ENCODE assay signal across 22 mouse cellular contexts in genomic region chrX:41409791-41410190, GRCm38 (mm10). TPM values are rescaled to one million over a fixed set of nuclear protein-coding genes. Genes with fewer than 3 reads are reported as not detected.
DNase-seq lines count a peak whose midpoint lies in the region; ATAC-seq and TF ChIP-seq lines count a peak whose summit lies in the region.
"Had no signal": no experiment of that assay in that cellular context is flagged by ENCODE, and none has a peak within 500 bp of the region (broad histone marks: within the 10 kb centered on the region; RNA-seq: fewer than 3 reads in every experiment).

No protein-coding gene starts in this region.

- intact Hi-C loops in heart, adult 2 months (cut with DNase I): no loop called here

- H3K27me3 ChIP-seq in heart, adult 2 months (ENCODE audit: control insufficient read depth, insufficient read depth, low read length): no peaks in the 10 kb centered on the region
- H3K27me3 ChIP-seq in lung, embryonic 14.5 days (ENCODE audit: insufficient read depth, low read length): no peaks in the 10 kb centered on the region
- H3K27me3 ChIP-seq in lung, postnatal 0 days (replicated peaks; ENCODE audit: insufficient read depth, low read length): no peaks in the 10 kb centered on the region
- H3K27me3 ChIP-seq: forebrain, embryonic 13.5 days; heart, embryonic 13.5 days; neural tube, embryonic 15.5 days had no signal

- H3K9ac ChIP-seq in heart, adult 2 months (ENCODE audit: low read depth, low read length): no peak overlapping the region
- H3K9ac ChIP-seq in lung, embryonic 14.5 days: no peak overlapping the region
- no peak overlapping the region for H3K9ac ChIP-seq in lung, postnatal 0 days (replicated peaks; ENCODE audit: low read depth)
- H3K9ac ChIP-seq: forebrain, embryonic 13.5 days; heart, embryonic 13.5 days; liver, embryonic 14.5 days; neural tube, embryonic 15.5 days had no signal

- no peaks in the 10 kb centered on the region for H3K9me3 ChIP-seq in lung, embryonic 14.5 days (ENCODE audit: low read depth, low read length)
- H3K9me3 ChIP-seq in lung, postnatal 0 days (ENCODE audit: low read length): no peaks in the 10 kb centered on the region
- H3K9me3 ChIP-seq: forebrain, embryonic 13.5 days; heart, embryonic 13.5 days; neural tube, embryonic 15.5 days had no signal

- no peak for ATAC-seq in lung, embryonic 14.5 days (ENCODE audit: insufficient read depth)
- no peak for ATAC-seq in lung, postnatal 0 days
- no peak for ATAC-seq in erythroblast, adult 5-6 weeks (replicated peaks; ENCODE audit: low FRiP score, poor library complexity, severe bottlenecking)
- ATAC-seq: forebrain, embryonic 13.5 days; hindbrain, embryonic 16.5 days; intestine, embryonic 16.5 days; midbrain, embryonic 16.5 days; Patski had no signal

- H3K27ac ChIP-seq in heart, adult 2 months: no peak overlapping the region
- H3K27ac ChIP-seq in lung, embryonic 14.5 days (ENCODE audit: low read depth): no peak overlapping the region
- H3K27ac ChIP-seq in lung, postnatal 0 days (ENCODE audit: low read length): no peak overlapping the region
- H3K27ac ChIP-seq: forebrain, embryonic 13.5 days; heart, embryonic 13.5 days; liver, embryonic 14.5 days; neural tube, embryonic 15.5 days had no signal

- peak; percentile 35 for DNase-seq in heart, postnatal 4 days
- no peak for DNase-seq in heart, adult 2 months
- DNase-seq in lung, embryonic 14.5 days: peak; percentile 58
- DNase-seq in lung, postnatal 0 days (ENCODE audit: low spot score): no peak
- DNase-seq in NIH3T3 (ENCODE audit: low read depth): peak; percentile 67
- peak; percentile 64 to 75 for DNase-seq in adrenal gland, postnatal 36 days
- no peak for DNase-seq in testis, postnatal 10 days (ENCODE audit: low spot score)
- DNase-seq: B cell, adult 2 months; cerebellum, adult 11 months; embryo, embryonic 11 days; gastrocnemius, postnatal 10 days; heart, adult 11 months; thymus, postnatal 36 days had no signal

- no peaks in the 10 kb centered on the region for H3K4me1 ChIP-seq in heart, adult 2 months (ENCODE audit: control insufficient read depth, insufficient read depth, low read length)
- no peaks in the 10 kb centered on the region for H3K4me1 ChIP-seq in lung, embryonic 14.5 days (ENCODE audit: insufficient read depth)
- H3K4me1 ChIP-seq in lung, postnatal 0 days (ENCODE audit: insufficient read depth, low read depth, low read length): no peaks in the 10 kb centered on the region
- H3K4me1 ChIP-seq: forebrain, embryonic 13.5 days had no signal

- no peak for TF ChIP-seq CTCF in heart, adult 2 months (IDR thresholded peaks at IDR 0.05)
- no peak for TF ChIP-seq CTCF in lung, embryonic 14.5 days (IDR thresholded peaks at IDR 0.05; ENCODE audit: low read depth)
- no peak for TF ChIP-seq CTCF in lung, postnatal 0 days (IDR thresholded peaks at IDR 0.05)

- H3K36me3 ChIP-seq in heart, adult 2 months (ENCODE audit: control insufficient read depth, insufficient read depth, low read length): no peaks in the 10 kb centered on the region
- H3K36me3 ChIP-seq in lung, embryonic 14.5 days (ENCODE audit: insufficient read depth): no peaks in the 10 kb centered on the region
- H3K36me3 ChIP-seq in lung, postnatal 0 days (ENCODE audit: insufficient read depth, low read length): no peaks in the 10 kb centered on the region
- H3K36me3 ChIP-seq: heart, embryonic 13.5 days; neural tube, embryonic 15.5 days had no signal

- no peak for TF ChIP-seq EP300 in heart, adult 2 months (IDR thresholded peaks at IDR 0.05; ENCODE audit: insufficient read depth, low read depth, low read length)
- no peak for TF ChIP-seq EP300 in lung, postnatal 0 days (IDR thresholded peaks at IDR 0.05)

- 23% methylated on average over 1 of the region's 1 CpGs for WGBS in heart, adult 2 months
- WGBS in lung, embryonic 14.5 days: 22% methylated on average over 1 of the region's 1 CpGs
- 9% methylated on average over 1 of the region's 1 CpGs for WGBS in lung, postnatal 0 days

- no peak for TF ChIP-seq POLR2A in heart, adult 2 months (IDR thresholded peaks at IDR 0.05; ENCODE audit: insufficient read depth, low read depth, low read length)

- no peaks in the 10 kb centered on the region for H3K79me2 ChIP-seq in heart, adult 2 months (replicated peaks; ENCODE audit: control insufficient read depth, insufficient read depth, low read length)

- H3K4me3 ChIP-seq in heart, adult 2 months: no peak overlapping the region
- no peak overlapping the region for H3K4me3 ChIP-seq in lung, embryonic 14.5 days (ENCODE audit: low read depth, low read length)
- no peak overlapping the region for H3K4me3 ChIP-seq in lung, postnatal 0 days (ENCODE audit: low read depth, low read length)
- H3K4me3 ChIP-seq: forebrain, embryonic 13.5 days; heart, embryonic 13.5 days; neural tube, embryonic 15.5 days had no signal

- no peak overlapping the region for H3K4me2 ChIP-seq in lung, embryonic 14.5 days
- no peak overlapping the region for H3K4me2 ChIP-seq in lung, postnatal 0 days (replicated peaks; ENCODE audit: low read depth, low read length)
- H3K4me2 ChIP-seq: forebrain, embryonic 13.5 days; heart, embryonic 13.5 days; neural tube, embryonic 15.5 days had no signal

RNA-seq across cellular contexts. Expression of gene Gria3, which starts 9.1 kb away (rescaled TPM):
- total RNA-seq in heart, postnatal 4 days (2021): 1 to 10 TPM; 3.9 to 6.6 TPM
- 1 to 10 TPM in 1 of 2 experiments, under 1 TPM in 1; 0.98 to 1.1 TPM for total RNA-seq in heart, adult 2 months (2021)
- 0.49 and 2.0 TPM in 2 replicates for polyA plus RNA-seq in heart, adult 2 months (2012; rRNA removed)
- 7.4 and 11.3 TPM in 2 replicates for polyA plus RNA-seq in lung, embryonic 14.5 days (2014; fragmentation: Nextera tagmentation; extraction: Ambion mirVana)
- polyA plus RNA-seq in lung, postnatal 0 days (2015; fragmentation: Nextera tagmentation; extraction: Ambion mirVana): 3.9 and 4.1 TPM in 2 replicates
- 10 to 100 TPM; 19.4 to 38.6 TPM for total RNA-seq in adrenal gland, postnatal 36 days (2021)
- 7.3 and 11.1 TPM in 2 replicates for total RNA-seq in erythroblast, adult 5-6 weeks (2015; ENCODE audit: low replicate concordance)
- 2.6 and 4.3 TPM in 2 replicates for total RNA-seq in erythroblast, adult 5-6 weeks (2017; ENCODE audit: low replicate concordance)
- polyA plus RNA-seq: Patski had no signal

Comparison
In these comparisons a context has a peak if more than half of its experiments do, and no peak if none do; other contexts are left out.
1. DNase-seq: peak in heart, postnatal 4 days (single experiment), lung, embryonic 14.5 days (single experiment), NIH3T3 (single experiment) and adrenal gland, postnatal 36 days (2 of 2); none in heart, adult 2 months (0 of 2), lung, postnatal 0 days (single experiment) and testis, postnatal 10 days (single experiment).